Mouse (Mus musculus) heart, embryonic 13.5 days (tissue): Measurements from ENCODE around the gene Clgn. TPM values are rescaled to one million over a fixed set of nuclear protein-coding genes. Genes with fewer than 3 reads are reported as not detected.

Experiments
- ATAC-seq: fragments of 200-750 bp; cut with Nextera tagmentation; 2 replicates; pipeline ENCODE4 v1.8.0; 2017; ENCODE audit warnings: moderate TSS enrichment; ENCODE audit not compliant: insufficient number of reproducible peaks, low FRiP score, low TSS enrichment; ENCODE audit errors: extremely low read depth
- H3K27ac ChIP-seq: fragments of 300-500 bp; sonication (generic); replicated peaks from 2 replicates; pipeline ENCODE4 v1.5.1; 2015; ENCODE audit warnings: moderate library complexity, mild to moderate bottlenecking, inconsistent platforms
- H3K27me3 ChIP-seq: fragments of 300-500 bp; sonication (generic); replicated peaks from 2 replicates; pipeline ENCODE4 v1.6.1; 2015; ENCODE audit warnings: mild to moderate bottlenecking, inconsistent platforms
- H3K36me3 ChIP-seq: fragments of 300-500 bp; sonication (generic); 2 replicates; pipeline ENCODE4 v1.6.1; 2015; ENCODE audit warnings: mild to moderate bottlenecking, inconsistent platforms
- H3K4me1 ChIP-seq: fragments of 300-500 bp; sonication (generic); 2 replicates; pipeline ENCODE4 v1.6.1; 2015; ENCODE audit warnings: inconsistent platforms
- H3K4me2 ChIP-seq: fragments of 300-500 bp; sonication (generic); 2 replicates; pipeline ENCODE4 v1.6.1; 2015; ENCODE audit warnings: inconsistent platforms, mild to moderate bottlenecking, moderate library complexity
- H3K4me3 ChIP-seq: fragments of 300-500 bp; sonication (generic); 2 replicates; pipeline ENCODE4 v1.5.1; 2015; ENCODE audit warnings: moderate library complexity, mild to moderate bottlenecking, inconsistent platforms
- H3K9ac ChIP-seq: fragments of 300-500 bp; sonication (generic); 2 replicates; pipeline ENCODE4 v1.6.1; 2015; ENCODE audit warnings: inconsistent platforms, mild to moderate bottlenecking, moderate library complexity
- H3K9me3 ChIP-seq: fragments of 300-500 bp; sonication (generic); 2 replicates; pipeline ENCODE4 v1.6.1; 2016; ENCODE audit warnings: inconsistent platforms
- WGBS: fragments of 180-500 bp; shearing (Covaris S2); methylation state at CpG from one replicate; pipeline ENCODE4 v1.1.7; 2015; ENCODE audit warnings: mixed read lengths; 5-methylcytosine and 5-hydroxymethylcytosine counted together
- polyA plus RNA-seq: library from polyadenylated mRNA; unstranded; fragments of >200 nt; fragmentation: Nextera tagmentation; extraction: Ambion mirVana; gene quantifications from 2 replicates; pipeline ENCODE4 v1.2.1, GENCODE M21; 2015

The Clgn gene
- polyA plus RNA-seq, 1 experiment from 2014 or later = 0.09 TPM

DNA sequence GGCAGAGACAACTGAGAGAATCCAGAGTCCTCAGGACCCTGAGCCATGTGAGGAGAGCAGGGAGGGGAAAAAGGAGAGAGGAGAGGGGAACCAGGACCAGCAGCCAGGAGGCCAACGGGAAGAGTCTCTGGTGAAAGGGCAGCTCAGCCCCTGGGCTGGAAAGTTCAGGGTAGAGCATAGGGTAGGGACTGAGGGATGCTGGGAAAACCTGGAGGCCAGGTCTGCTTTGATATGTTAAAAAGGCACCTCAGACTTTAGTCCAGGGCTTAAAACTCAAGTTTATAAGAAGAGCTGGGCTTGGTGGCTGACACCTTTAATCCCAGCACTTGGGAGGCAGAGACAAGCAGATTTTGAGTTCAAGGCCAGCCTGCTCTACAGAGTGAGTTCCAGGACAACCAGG lies 2.9 kb downstream of the Clgn start:
- no peaks in the 10 kb centered on the region for H3K36me3 ChIP-seq
- H3K9ac ChIP-seq = no peak overlapping the region
- H3K27ac ChIP-seq = no peak overlapping the region
- peaks cover 6% of the 10 kb centered on the region for H3K4me1 ChIP-seq
- ATAC-seq = no peak
- peaks cover 48% of the 10 kb centered on the region for H3K27me3 ChIP-seq
- 59% methylated on average over 1 of the region's 1 CpGs for WGBS
- no peak overlapping the region for H3K4me2 ChIP-seq
- H3K9me3 ChIP-seq = no peaks in the 10 kb centered on the region
- no peak overlapping the region for H3K4me3 ChIP-seq

DNA sequence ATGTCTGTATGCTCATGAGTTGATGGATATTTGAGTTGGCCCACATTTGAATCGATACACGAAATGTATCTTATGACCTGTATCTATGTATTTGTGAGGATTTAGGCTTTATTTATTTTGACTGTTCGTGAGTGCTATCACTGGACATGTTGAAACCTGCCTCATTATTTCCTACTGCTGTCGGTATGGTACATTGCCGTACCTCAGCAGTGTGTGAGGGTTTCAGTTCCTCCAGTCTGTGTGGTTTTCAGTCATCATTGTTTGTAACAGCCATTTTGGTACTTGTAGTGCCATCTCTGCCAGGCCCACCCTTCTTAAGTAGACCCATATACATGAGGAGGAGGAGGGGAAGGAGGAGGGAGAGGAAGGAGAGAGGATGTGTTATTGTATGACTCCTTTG lies 4.7 kb downstream of the Clgn start:
- ATAC-seq = no peak

GRCm38 (mm10) chr8:83396680-83397079 lies 7.0 kb downstream of the Clgn start:
- 80% methylated on average over 6 of the region's 6 CpGs for WGBS
- Histone ChIP-seq H3K36me3 (no peaks in the 10 kb centered on the region), H3K4me2 (no peak overlapping the region), H3K27ac (no peak overlapping the region), H3K27me3 (peaks cover 7% of the 10 kb centered on the region), H3K9me3 (no peaks in the 10 kb centered on the region), H3K4me1 (no peaks in the 10 kb centered on the region), H3K4me3 (no peak overlapping the region), H3K9ac (no peak overlapping the region)
- ATAC-seq = no peak

More for the DNA sequence above, 4.7 kb downstream of the Clgn start:
- Histone ChIP-seq H3K4me1 (peaks cover 6% of the 10 kb centered on the region), H3K4me2 (no peak overlapping the region), H3K9me3 (no peaks in the 10 kb centered on the region), H3K27me3 (peaks cover 30% of the 10 kb centered on the region), H3K4me3 (no peak overlapping the region), H3K9ac (no peak overlapping the region), H3K36me3 (no peaks in the 10 kb centered on the region), H3K27ac (no peak overlapping the region)
- 81% methylated on average over 5 of the region's 5 CpGs for WGBS

DNA sequence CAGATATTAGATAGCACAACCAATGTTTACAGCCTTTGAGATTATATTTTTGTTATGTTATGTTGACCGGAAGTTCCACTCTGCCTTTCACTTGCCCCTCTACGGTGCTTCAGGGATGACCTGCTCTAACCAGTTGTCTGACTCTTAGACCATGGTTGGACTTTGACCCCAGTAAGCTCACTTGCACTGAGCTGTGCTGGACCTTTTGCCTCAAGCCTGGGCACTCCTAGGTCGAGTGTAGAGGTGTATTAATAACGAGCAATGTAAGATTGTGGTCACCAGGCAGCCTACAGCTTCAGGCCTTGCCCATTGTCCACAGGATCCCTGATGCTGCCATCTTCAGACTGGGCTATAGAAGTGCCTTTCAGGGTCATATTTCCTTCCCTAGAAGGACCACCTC lies 8.1 kb downstream of the Clgn start:
- WGBS = 69% methylated on average over 4 of the region's 4 CpGs
- no peak overlapping the region for H3K4me3 ChIP-seq
- no peaks in the 10 kb centered on the region for H3K36me3 ChIP-seq

DNA sequence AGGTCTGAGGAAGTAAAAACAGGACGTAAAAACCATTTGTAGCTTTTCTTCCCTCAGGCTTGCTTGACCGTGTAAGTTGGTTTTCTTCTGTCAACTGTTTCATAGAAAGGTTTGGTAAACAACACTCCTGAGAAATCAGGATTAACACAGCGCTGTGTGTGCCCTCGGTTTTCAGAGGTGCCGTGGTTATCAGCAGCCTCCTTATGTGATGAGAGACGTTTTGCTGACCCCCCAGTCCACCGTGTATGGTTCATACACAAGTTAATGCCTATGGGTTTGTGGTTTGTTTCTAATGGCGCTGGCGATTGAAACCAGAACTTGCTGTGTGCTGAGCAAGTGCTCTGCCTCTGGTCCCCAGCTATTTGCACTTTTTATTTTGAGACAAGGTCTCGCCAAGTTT lies 15.9 kb downstream of the Clgn start:
- Histone ChIP-seq H3K36me3 (no peaks in the 10 kb centered on the region), H3K9me3 (no peaks in the 10 kb centered on the region), H3K27me3 (peaks cover 46% of the 10 kb centered on the region), H3K27ac (no peak overlapping the region), H3K4me2 (no peak overlapping the region), H3K4me1 (no peaks in the 10 kb centered on the region), H3K4me3 (no peak overlapping the region), H3K9ac (no peak overlapping the region)
- no peak for ATAC-seq
- WGBS = 37% methylated on average over 10 of the region's 10 CpGs

More for the DNA sequence above, 8.1 kb downstream of the Clgn start:
- no peak for ATAC-seq
- H3K4me1 ChIP-seq = no peaks in the 10 kb centered on the region
- H3K27me3 ChIP-seq = no peaks in the 10 kb centered on the region; the same call in 1 of the 2 replicates
- H3K9ac ChIP-seq = no peak overlapping the region
- H3K27ac ChIP-seq = no peak overlapping the region
- H3K4me2 ChIP-seq = no peak overlapping the region
- no peaks in the 10 kb centered on the region for H3K9me3 ChIP-seq

DNA sequence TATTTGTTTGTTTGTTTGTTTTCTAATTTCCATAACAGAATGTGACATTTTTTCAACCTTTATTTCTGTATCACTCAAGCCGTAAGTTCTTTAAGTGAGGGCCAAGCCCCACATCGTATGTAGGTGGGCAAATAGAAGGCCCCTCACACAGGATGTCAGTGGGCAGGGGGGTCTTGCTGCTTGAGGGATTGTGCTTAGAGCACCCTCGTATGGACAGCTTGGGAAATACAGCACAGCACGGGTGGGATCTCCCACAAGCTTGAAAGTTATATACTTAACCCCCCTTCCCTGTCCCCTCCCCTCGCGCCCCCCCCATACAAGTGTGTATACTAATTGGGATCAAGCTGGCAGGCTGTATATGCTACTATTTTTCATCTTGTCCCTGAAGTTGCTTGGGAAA lies 17.2 kb downstream of the Clgn start:
- Histone ChIP-seq H3K9ac (no peak overlapping the region), H3K27me3 (peaks cover 46% of the 10 kb centered on the region), H3K27ac (no peak overlapping the region), H3K9me3 (no peaks in the 10 kb centered on the region), H3K4me3 (no peak overlapping the region), H3K36me3 (no peaks in the 10 kb centered on the region), H3K4me1 (no peaks in the 10 kb centered on the region), H3K4me2 (no peak overlapping the region)
- WGBS = 38% methylated on average over 6 of the region's 6 CpGs
- ATAC-seq = no peak

GRCm38 (mm10) chr8:83408496-83408895 lies 18.8 kb downstream of the Clgn start:
- H3K27me3 ChIP-seq = peaks cover 39% of the 10 kb centered on the region
- H3K4me2 ChIP-seq = no peak overlapping the region
- no peak for ATAC-seq
- WGBS = 58% methylated on average over 7 of the region's 7 CpGs
- H3K27ac ChIP-seq = no peak overlapping the region
- H3K4me1 ChIP-seq = no peaks in the 10 kb centered on the region
- no peaks in the 10 kb centered on the region for H3K9me3 ChIP-seq
- no peak overlapping the region for H3K9ac ChIP-seq
- no peak overlapping the region for H3K4me3 ChIP-seq
- H3K36me3 ChIP-seq = no peaks in the 10 kb centered on the region

DNA sequence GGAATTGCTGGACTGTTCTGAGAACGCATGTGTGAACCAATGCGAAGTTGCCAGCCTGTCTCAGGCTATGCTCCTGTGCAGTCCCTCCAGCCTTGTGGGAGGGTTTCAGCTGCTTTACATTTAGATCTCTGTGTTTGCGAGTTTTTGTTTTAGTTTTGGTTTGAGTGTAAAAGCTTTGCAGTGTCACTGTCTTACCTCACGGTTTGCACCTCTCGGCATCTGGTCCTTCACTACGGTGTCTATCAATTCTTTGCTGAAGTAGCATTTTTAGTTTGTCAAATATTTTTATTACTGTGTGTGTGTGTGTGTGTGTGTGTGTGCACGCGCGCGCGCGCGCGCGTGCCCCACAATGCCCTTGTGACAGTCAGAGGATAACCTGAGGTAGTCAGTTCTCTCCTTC lies 27.2 kb downstream of the Clgn start:
- peaks cover 54% of the 10 kb centered on the region for H3K27me3 ChIP-seq
- 92% methylated on average over 15 of the region's 15 CpGs for WGBS
- no peaks in the 10 kb centered on the region for H3K4me1 ChIP-seq
- no peak overlapping the region for H3K4me3 ChIP-seq
- H3K9me3 ChIP-seq = no peaks in the 10 kb centered on the region
- no peak overlapping the region for H3K4me2 ChIP-seq
- no peak overlapping the region for H3K9ac ChIP-seq
- no peak overlapping the region for H3K27ac ChIP-seq
- H3K36me3 ChIP-seq = no peaks in the 10 kb centered on the region
- ATAC-seq = no peak

GRCm38 (mm10) chr8:83417970-83418369 lies 28.3 kb downstream of the Clgn start:
- no peak overlapping the region for H3K9ac ChIP-seq
- no peaks in the 10 kb centered on the region for H3K4me1 ChIP-seq
- WGBS = 61% methylated on average over 6 of the region's 6 CpGs
- no peak overlapping the region for H3K4me2 ChIP-seq
- H3K27ac ChIP-seq = no peak overlapping the region
- no peaks in the 10 kb centered on the region for H3K36me3 ChIP-seq
- H3K4me3 ChIP-seq = no peak overlapping the region
- peaks cover 61% of the 10 kb centered on the region for H3K27me3 ChIP-seq
- H3K9me3 ChIP-seq = no peaks in the 10 kb centered on the region
- ATAC-seq = no peak

DNA sequence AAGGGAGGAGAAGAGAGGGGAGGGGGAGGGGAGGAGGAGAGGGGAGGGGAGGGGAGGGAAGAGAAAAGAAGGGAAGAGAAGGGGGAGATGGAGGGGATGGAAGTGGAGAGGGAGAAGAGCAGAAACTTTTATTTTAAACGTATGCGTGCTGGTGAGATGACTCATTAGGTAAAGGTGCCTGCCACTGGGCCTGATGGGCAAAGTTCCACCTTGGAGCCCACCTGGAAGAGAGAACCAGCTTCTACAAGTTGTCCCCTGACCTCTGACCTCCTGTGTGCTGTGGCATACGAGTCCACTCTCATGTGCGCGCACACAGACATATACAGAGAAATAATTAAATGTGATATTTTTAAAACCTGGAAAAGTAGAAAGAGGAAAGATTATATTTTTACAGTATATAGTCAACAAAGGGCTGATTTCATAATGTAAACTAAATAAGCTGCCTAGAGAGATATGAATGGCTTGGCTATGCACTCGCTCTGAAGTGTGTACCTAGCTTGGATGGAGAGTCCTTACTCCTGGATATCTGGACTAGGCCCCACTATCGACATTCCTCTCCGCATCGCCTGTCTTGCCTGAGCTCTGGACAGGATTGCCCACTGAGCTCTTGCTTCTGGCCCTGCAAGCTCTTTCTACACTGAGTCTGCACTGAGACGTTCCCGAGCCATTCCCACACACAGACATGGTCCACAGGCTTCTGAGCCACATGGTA lies 29.3 kb downstream of the Clgn start:
- H3K27me3 ChIP-seq = peaks cover 69% of the 10 kb centered on the region
- H3K9me3 ChIP-seq = no peaks in the 10 kb centered on the region
- no peaks in the 10 kb centered on the region for H3K4me1 ChIP-seq
- WGBS = 83% methylated on average over 11 of the region's 11 CpGs
- no peak overlapping the region for H3K27ac ChIP-seq
- no peak overlapping the region for H3K4me3 ChIP-seq
- H3K36me3 ChIP-seq = no peaks in the 10 kb centered on the region
- no peak overlapping the region for H3K9ac ChIP-seq
- no peak overlapping the region for H3K4me2 ChIP-seq
- no peak for ATAC-seq

- H3K9me3 ChIP-seq = no peaks in the 10 kb centered on the region
- no peak for ATAC-seq
- H3K4me3 ChIP-seq = no peak overlapping the region
- no peaks in the 10 kb centered on the region for H3K36me3 ChIP-seq
- H3K27ac ChIP-seq = no peak overlapping the region
- H3K9ac ChIP-seq = no peak overlapping the region
- H3K27me3 ChIP-seq = peaks cover 84% of the 10 kb centered on the region
- H3K4me2 ChIP-seq = no peak overlapping the region
- 89% methylated on average over 1 of the region's 1 CpGs for WGBS
- peaks cover 4% of the 10 kb centered on the region for H3K4me1 ChIP-seq
Observed at GRCm38 (mm10) chr8:83421354-83421753, 31.7 kb downstream of the Clgn start.

GRCm38 (mm10) chr8:83423032-83423825 lies 33.6 kb downstream of the Clgn start:
- ATAC-seq = no peak
- Histone ChIP-seq H3K4me2 (no peak overlapping the region), H3K27me3 (peaks cover 80% of the 10 kb centered on the region), H3K36me3 (no peaks in the 10 kb centered on the region), H3K4me1 (peaks cover 18% of the 10 kb centered on the region), H3K27ac (no peak overlapping the region), H3K4me3 (no peak overlapping the region), H3K9ac (no peak overlapping the region), H3K9me3 (no peaks in the 10 kb centered on the region)
- 58% methylated on average over 13 of the region's 13 CpGs for WGBS
